Mouse (Mus musculus): ENCODE results near the gene Treml1. TPM values are rescaled to one million over a fixed set of nuclear protein-coding genes. Genes with fewer than 3 reads are reported as not detected.

The Treml1 gene
- polyA plus RNA-seq, 1 experiment from 2014 or later: 0.41 TPM

DNA sequence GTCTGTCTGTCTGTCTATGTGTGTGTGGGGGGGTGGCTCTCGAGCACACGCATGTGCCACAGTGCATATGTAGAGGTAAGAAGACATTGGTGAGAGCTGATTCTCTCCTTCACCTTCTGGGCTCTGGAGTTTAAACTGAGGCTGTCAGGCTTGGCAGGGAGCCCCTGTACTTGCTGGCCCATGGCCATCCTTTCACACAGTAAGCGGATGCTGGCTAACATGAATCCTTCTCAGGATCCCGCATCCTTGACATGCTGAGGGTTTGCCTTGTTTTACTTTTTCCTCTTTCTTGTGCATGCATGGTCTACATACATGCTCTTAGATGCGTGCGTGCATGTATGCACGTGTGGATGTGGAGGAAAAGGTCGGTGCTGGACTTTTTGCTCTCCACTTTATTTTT, 3.2 kb downstream of the Treml1 start:
- ATAC-seq (replicated peaks): no peak
- H3K4me1 ChIP-seq: no peaks in the 10 kb centered on the region
- H3K27ac ChIP-seq: no peak overlapping the region
- H3K36me3 ChIP-seq (replicated peaks): no peaks in the 10 kb centered on the region
- no peaks in the 10 kb centered on the region for H3K27me3 ChIP-seq (replicated peaks)
- no peak overlapping the region for H3K4me3 ChIP-seq
- no peaks in the 10 kb centered on the region for H3K9me3 ChIP-seq
- 87% methylated on average over 8 of the region's 8 CpGs for WGBS
- H3K9ac ChIP-seq: no peak overlapping the region
- no peak overlapping the region for H3K4me2 ChIP-seq

DNA sequence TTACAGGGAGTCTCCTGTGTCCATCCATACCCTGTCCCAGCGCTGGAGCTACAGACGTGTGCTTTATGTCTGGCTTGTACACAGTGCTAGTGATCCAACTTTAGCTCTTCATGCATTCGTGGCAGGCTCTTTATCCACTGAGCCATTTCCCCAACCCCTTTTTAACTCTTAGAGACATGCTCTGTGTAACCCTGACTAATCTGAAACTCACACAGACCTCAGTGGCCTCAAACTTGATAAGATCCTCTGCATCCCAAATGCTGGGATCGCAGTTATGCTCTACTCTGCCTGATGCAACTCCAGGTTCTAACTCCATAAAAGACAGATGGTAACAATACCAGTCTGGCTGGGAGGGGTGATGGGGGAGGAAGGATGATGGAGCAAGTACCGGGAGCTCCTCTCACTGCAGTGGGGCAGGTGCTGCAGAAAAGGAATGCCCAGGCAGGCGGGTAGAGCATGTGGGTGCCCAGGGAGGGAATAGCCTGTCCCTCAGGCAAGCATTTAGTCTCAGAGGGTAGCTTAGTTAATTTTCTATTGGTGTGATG, 3.8 kb downstream of the Treml1 start:
- no peak overlapping the region for H3K4me2 ChIP-seq
- H3K9me3 ChIP-seq: no peaks in the 10 kb centered on the region
- no peaks in the 10 kb centered on the region for H3K4me1 ChIP-seq
- H3K4me3 ChIP-seq: no peak overlapping the region
- no peaks in the 10 kb centered on the region for H3K27me3 ChIP-seq (replicated peaks)
- no peak overlapping the region for H3K27ac ChIP-seq
- WGBS: 77% methylated on average over 6 of the region's 6 CpGs
- ATAC-seq (replicated peaks): no peak
- no peaks in the 10 kb centered on the region for H3K36me3 ChIP-seq (replicated peaks)
- H3K9ac ChIP-seq: no peak overlapping the region

GRCm38 (mm10) chr17:48365511-48366155, 5.9 kb downstream of the Treml1 start:
- no peak for ATAC-seq (replicated peaks)
- no peaks in the 10 kb centered on the region for H3K9me3 ChIP-seq
- no peak overlapping the region for H3K9ac ChIP-seq
- H3K4me2 ChIP-seq: no peak overlapping the region
- no peaks in the 10 kb centered on the region for H3K4me1 ChIP-seq
- H3K27ac ChIP-seq: no peak overlapping the region
- WGBS: 72% methylated on average over 9 of the region's 9 CpGs
- no peaks in the 10 kb centered on the region for H3K27me3 ChIP-seq (replicated peaks)
- no peaks in the 10 kb centered on the region for H3K36me3 ChIP-seq (replicated peaks)
- H3K4me3 ChIP-seq: no peak overlapping the region

DNA sequence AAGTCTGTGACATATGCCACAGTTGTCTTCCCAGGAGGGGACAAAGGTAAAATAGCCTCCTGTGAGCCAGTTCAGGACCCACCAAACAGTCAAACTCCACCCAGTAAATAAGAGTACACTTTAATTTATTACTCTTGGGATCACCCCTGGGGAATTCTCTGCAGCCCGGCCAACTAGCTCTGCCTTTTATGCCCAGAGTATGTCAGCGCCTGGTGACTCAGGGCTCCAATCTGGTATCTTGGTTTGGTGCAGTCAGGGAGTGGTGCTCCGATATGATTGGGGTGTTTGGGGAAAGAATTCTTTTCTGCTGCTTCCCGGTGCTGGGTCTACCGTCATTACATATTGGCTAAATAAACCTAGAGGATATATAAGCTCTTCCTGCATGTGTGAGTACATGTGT, 7.1 kb downstream of the Treml1 start:
- Histone ChIP-seq H3K4me3 (no peak overlapping the region), H3K36me3 (replicated peaks) (no peaks in the 10 kb centered on the region), H3K27me3 (replicated peaks) (no peaks in the 10 kb centered on the region), H3K9me3 (no peaks in the 10 kb centered on the region), H3K4me2 (no peak overlapping the region), H3K4me1 (no peaks in the 10 kb centered on the region), H3K27ac (no peak overlapping the region), H3K9ac (no peak overlapping the region)
- WGBS: 92% methylated on average over 5 of the region's 5 CpGs
- no peak for ATAC-seq (replicated peaks)

GRCm38 (mm10) chr17:48371621-48372020, 11.9 kb downstream of the Treml1 start:
- Histone ChIP-seq H3K4me2 (no peak overlapping the region), H3K9ac (no peak overlapping the region), H3K4me1 (no peaks in the 10 kb centered on the region), H3K27me3 (replicated peaks) (no peaks in the 10 kb centered on the region), H3K27ac (no peak overlapping the region), H3K9me3 (no peaks in the 10 kb centered on the region), H3K36me3 (replicated peaks) (no peaks in the 10 kb centered on the region), H3K4me3 (no peak overlapping the region)
- no peak for ATAC-seq (replicated peaks)

DNA sequence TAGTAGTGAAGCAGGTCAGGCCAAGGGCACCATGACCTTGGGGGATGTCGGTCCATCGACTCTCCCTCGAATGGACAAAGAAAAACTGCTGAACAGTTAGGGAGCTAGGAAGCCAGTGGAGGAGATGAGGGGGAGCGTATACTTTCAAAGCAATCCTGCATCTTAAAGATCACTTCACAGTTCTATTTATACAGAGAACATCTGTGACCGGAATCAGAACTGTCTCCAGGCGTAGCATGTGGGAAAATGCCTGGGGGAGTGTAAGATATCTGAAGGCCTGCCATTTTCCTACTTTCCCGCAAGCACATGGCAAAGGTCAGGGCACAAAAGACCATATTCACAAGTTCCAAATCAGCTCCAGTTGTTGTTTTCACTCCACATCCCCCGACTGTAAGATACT, 13.3 kb downstream of the Treml1 start:
- no peaks in the 10 kb centered on the region for H3K9me3 ChIP-seq
- no peaks in the 10 kb centered on the region for H3K27me3 ChIP-seq (replicated peaks)
- no peak overlapping the region for H3K4me3 ChIP-seq
- H3K36me3 ChIP-seq (replicated peaks): no peaks in the 10 kb centered on the region
- 84% methylated on average over 8 of the region's 8 CpGs for WGBS
- H3K9ac ChIP-seq: no peak overlapping the region
- no peak overlapping the region for H3K27ac ChIP-seq
- no peak for ATAC-seq (replicated peaks)
- H3K4me2 ChIP-seq: no peak overlapping the region
- no peaks in the 10 kb centered on the region for H3K4me1 ChIP-seq

DNA sequence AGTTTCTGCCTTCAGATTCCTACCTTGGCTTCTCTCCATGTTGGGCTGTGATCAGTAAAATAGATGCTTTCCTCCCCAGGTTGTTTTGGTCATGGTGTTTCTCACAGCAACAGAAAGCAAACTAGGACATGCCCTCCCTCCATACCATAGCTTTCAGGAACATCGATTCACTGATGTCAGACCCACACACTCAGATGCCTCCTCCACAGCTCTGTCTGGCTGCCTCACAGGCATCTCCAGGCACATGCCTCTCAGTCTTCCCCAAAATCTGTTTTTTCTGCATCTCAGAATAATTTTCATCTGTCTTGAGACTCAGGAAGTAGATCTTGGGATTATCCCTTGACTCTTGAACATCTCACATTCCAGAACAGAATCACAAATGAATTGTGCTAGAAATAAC, 16.4 kb downstream of the Treml1 start:
- Histone ChIP-seq H3K27ac (no peak overlapping the region), H3K4me3 (no peak overlapping the region), H3K36me3 (replicated peaks) (no peaks in the 10 kb centered on the region), H3K4me1 (no peaks in the 10 kb centered on the region), H3K9ac (no peak overlapping the region), H3K4me2 (no peak overlapping the region), H3K27me3 (replicated peaks) (no peaks in the 10 kb centered on the region), H3K9me3 (no peaks in the 10 kb centered on the region)
- 98% methylated on average over 1 of the region's 1 CpGs for WGBS
- ATAC-seq (replicated peaks): no peak

DNA sequence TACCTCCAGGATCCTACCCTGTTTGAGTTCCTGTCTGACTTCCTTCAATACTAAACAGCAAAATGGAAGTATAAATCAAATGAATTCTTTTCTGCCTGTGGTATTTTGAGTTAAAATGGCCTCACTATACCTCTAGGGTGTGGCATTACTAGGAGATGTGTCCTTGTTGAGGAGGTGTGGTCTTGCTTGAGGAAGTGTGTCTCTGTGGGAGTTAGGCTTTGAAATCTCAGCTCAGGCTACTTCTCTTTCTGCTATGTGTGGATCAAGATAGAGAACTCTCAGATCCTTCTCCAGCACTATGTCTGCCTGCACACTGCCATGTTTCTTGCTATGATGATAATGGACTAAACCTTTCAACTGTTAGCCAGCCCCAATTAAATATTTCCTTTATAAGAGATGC, 19.3 kb downstream of the Treml1 start:
- Histone ChIP-seq H3K36me3 (replicated peaks) (no peaks in the 10 kb centered on the region), H3K9me3 (no peaks in the 10 kb centered on the region), H3K4me3 (no peak overlapping the region), H3K27ac (no peak overlapping the region), H3K4me1 (no peaks in the 10 kb centered on the region), H3K4me2 (no peak overlapping the region), H3K27me3 (replicated peaks) (no peaks in the 10 kb centered on the region), H3K9ac (no peak overlapping the region)
- no peak for ATAC-seq (replicated peaks)

GRCm38 (mm10) chr17:48385786-48386461, 26.2 kb downstream of the Treml1 start:
- Histone ChIP-seq H3K4me3 (no peak overlapping the region), H3K9ac (no peak overlapping the region), H3K4me1 (no peaks in the 10 kb centered on the region), H3K27ac (no peak overlapping the region), H3K36me3 (replicated peaks) (peaks cover 26% of the 10 kb centered on the region), H3K9me3 (no peaks in the 10 kb centered on the region), H3K27me3 (replicated peaks) (no peaks in the 10 kb centered on the region), H3K4me2 (no peak overlapping the region)
- WGBS: 79% methylated on average over 2 of the region's 2 CpGs
- no peak for ATAC-seq (replicated peaks)

- Histone ChIP-seq H3K4me3 (no peak overlapping the region), H3K4me2 (no peak overlapping the region), H3K27me3 (replicated peaks) (no peaks in the 10 kb centered on the region), H3K36me3 (replicated peaks) (peaks cover 52% of the 10 kb centered on the region), H3K9me3 (no peaks in the 10 kb centered on the region), H3K4me1 (no peaks in the 10 kb centered on the region), H3K27ac (no peak overlapping the region), H3K9ac (no peak overlapping the region)
- WGBS: 90% methylated on average over 2 of the region's 2 CpGs
- ATAC-seq (replicated peaks): no peak
These were observed 28.9 kb downstream of the Treml1 start for GRCm38 (mm10) chr17:48388666-48389065.

DNA sequence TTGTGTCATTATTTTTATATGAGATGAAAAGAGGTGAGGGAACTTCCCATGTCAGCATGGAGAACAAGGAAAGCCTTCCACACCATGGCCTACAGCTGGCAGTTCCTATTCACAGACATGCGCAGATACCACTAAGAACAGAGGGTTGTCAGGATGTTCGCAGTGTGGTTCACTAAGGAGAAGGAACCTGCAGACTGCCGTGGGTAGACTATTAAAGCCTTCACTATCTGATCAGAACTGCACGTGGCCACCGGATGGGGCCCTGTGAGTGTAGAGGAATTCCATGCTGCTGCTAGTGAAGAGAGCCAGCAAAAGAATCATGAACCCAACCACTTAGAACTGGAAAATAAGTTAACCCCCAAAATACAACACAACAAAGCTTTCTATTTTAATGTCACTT, 29.7 kb downstream of the Treml1 start:
- ATAC-seq (replicated peaks): no peak

GRCm38 (mm10) chr17:48391446-48391845, 31.7 kb downstream of the Treml1 start:
- Histone ChIP-seq H3K36me3 (replicated peaks) (peaks cover 68% of the 10 kb centered on the region), H3K9me3 (no peaks in the 10 kb centered on the region), H3K4me1 (no peaks in the 10 kb centered on the region), H3K4me2 (no peak overlapping the region), H3K27me3 (replicated peaks) (no peaks in the 10 kb centered on the region), H3K9ac (no peak overlapping the region), H3K4me3 (no peak overlapping the region), H3K27ac (no peak overlapping the region)
- WGBS: 94% methylated on average over 5 of the region's 5 CpGs
- ATAC-seq (replicated peaks): no peak

More for the DNA sequence above, 29.7 kb downstream of the Treml1 start:
- Histone ChIP-seq H3K27ac (no peak overlapping the region), H3K4me2 (no peak overlapping the region), H3K9me3 (no peaks in the 10 kb centered on the region), H3K9ac (no peak overlapping the region), H3K4me1 (no peaks in the 10 kb centered on the region), H3K36me3 (replicated peaks) (peaks cover 59% of the 10 kb centered on the region), H3K4me3 (no peak overlapping the region), H3K27me3 (replicated peaks) (no peaks in the 10 kb centered on the region)
- WGBS: 96% methylated on average over 5 of the region's 5 CpGs

- no peak for ATAC-seq (replicated peaks)
- Histone ChIP-seq H3K4me1 (no peaks in the 10 kb centered on the region), H3K27ac (no peak overlapping the region), H3K9ac (no peak overlapping the region), H3K4me3 (no peak overlapping the region), H3K4me2 (no peak overlapping the region), H3K27me3 (replicated peaks) (no peaks in the 10 kb centered on the region), H3K9me3 (no peaks in the 10 kb centered on the region), H3K36me3 (replicated peaks) (peaks cover 72% of the 10 kb centered on the region)
- WGBS: 93% methylated on average over 3 of the region's 3 CpGs
These were observed 32.9 kb downstream of the Treml1 start for GRCm38 (mm10) chr17:48392616-48393015.
